In genomic region chr19:57589516-57589915, GRCm38 (mm10) we compare ENCODE assay signal across 24 mouse cellular contexts. TPM values are rescaled to one million over a fixed set of nuclear protein-coding genes. Genes with fewer than 3 reads are reported as not detected.
DNase-seq lines count a peak whose midpoint lies in the region; ATAC-seq and TF ChIP-seq lines count a peak whose summit lies in the region.
"Had no signal": no experiment of that assay in that cellular context is flagged by ENCODE, and none has a peak within 500 bp of the region (broad histone marks: within the 10 kb centered on the region; RNA-seq: fewer than 3 reads in every experiment).

No protein-coding gene starts in this region.

- peaks cover 4% of the 10 kb centered on the region; the same call in 1 of the 2 replicates for H3K4me1 ChIP-seq in lung, embryonic 14.5 days (ENCODE audit: insufficient read depth)
- no peaks in the 10 kb centered on the region for H3K4me1 ChIP-seq in lung, adult 2 months (ENCODE audit: control insufficient read depth, insufficient read depth, low read length)
- H3K4me1 ChIP-seq in midbrain, embryonic 11.5 days (ENCODE audit: control insufficient read depth, insufficient read depth, low read length) = no peaks in the 10 kb centered on the region
- peaks cover 8% of the 10 kb centered on the region for H3K4me1 ChIP-seq in midbrain, embryonic 13.5 days (replicated peaks)
- H3K4me1 ChIP-seq: forebrain, embryonic 15.5 days had no signal

- no peaks in the 10 kb centered on the region for H3K9me3 ChIP-seq in lung, embryonic 14.5 days (ENCODE audit: low read depth, low read length)
- H3K9me3 ChIP-seq in midbrain, embryonic 11.5 days (ENCODE audit: control insufficient read depth, low read length) = no peaks in the 10 kb centered on the region
- no peaks in the 10 kb centered on the region for H3K9me3 ChIP-seq in midbrain, embryonic 13.5 days
- H3K9me3 ChIP-seq: embryonic facial prominence, embryonic 10.5 days; embryonic facial prominence, embryonic 13.5 days; forebrain, embryonic 12.5 days; forebrain, embryonic 15.5 days; hindbrain, embryonic 13.5 days had no signal

- WGBS in lung, embryonic 14.5 days = 50% methylated on average over 9 of the region's 9 CpGs
- 42% methylated on average over 9 of the region's 9 CpGs for WGBS in lung, adult 2 months
- WGBS in midbrain, embryonic 11.5 days = 77% methylated on average over 9 of the region's 9 CpGs
- WGBS in midbrain, embryonic 13.5 days = 69% methylated on average over 9 of the region's 9 CpGs

- no peak for ATAC-seq in lung, embryonic 14.5 days (ENCODE audit: insufficient read depth)
- ATAC-seq in midbrain, embryonic 11.5 days (ENCODE audit: low FRiP score) = no peak
- no peak for ATAC-seq in midbrain, embryonic 13.5 days
- ATAC-seq: CD4-positive, CD25-positive, alpha-beta regulatory T cell, adult 4 months; forebrain, embryonic 15.5 days; hindbrain, embryonic 16.5 days had no signal

- H3K27ac ChIP-seq in lung, embryonic 14.5 days (ENCODE audit: low read depth) = no peak overlapping the region
- no peak overlapping the region for H3K27ac ChIP-seq in midbrain, embryonic 11.5 days (ENCODE audit: low read depth, low read length)
- H3K27ac ChIP-seq in midbrain, embryonic 13.5 days = no peak overlapping the region
- H3K27ac ChIP-seq: embryonic facial prominence, embryonic 10.5 days; embryonic facial prominence, embryonic 13.5 days; forebrain, embryonic 12.5 days; forebrain, embryonic 15.5 days; heart, adult 2 months; hindbrain, embryonic 13.5 days had no signal

- no peak overlapping the region for H3K4me3 ChIP-seq in lung, embryonic 14.5 days (ENCODE audit: low read depth, low read length)
- H3K4me3 ChIP-seq in lung, adult 2 months (replicated peaks; ENCODE audit: extremely low read depth, low read depth, low read length) = no peak overlapping the region
- no peak overlapping the region for H3K4me3 ChIP-seq in midbrain, embryonic 11.5 days (ENCODE audit: low read depth, low read length)
- no peak overlapping the region for H3K4me3 ChIP-seq in midbrain, embryonic 13.5 days (replicated peaks)
- H3K4me3 ChIP-seq: embryonic facial prominence, embryonic 10.5 days; embryonic facial prominence, embryonic 13.5 days; erythroblast, embryonic 14.5 days; forebrain, embryonic 12.5 days; forebrain, embryonic 15.5 days; heart, adult 2 months; hindbrain, embryonic 13.5 days had no signal

- no peak overlapping the region for H3K9ac ChIP-seq in lung, embryonic 14.5 days
- H3K9ac ChIP-seq in midbrain, embryonic 11.5 days (ENCODE audit: low read length) = no peak overlapping the region
- no peak overlapping the region for H3K9ac ChIP-seq in midbrain, embryonic 13.5 days (replicated peaks)
- H3K9ac ChIP-seq: embryonic facial prominence, embryonic 13.5 days; forebrain, embryonic 12.5 days; forebrain, embryonic 15.5 days; hindbrain, embryonic 13.5 days had no signal

- TF ChIP-seq POLR2A in lung, adult 2 months (IDR thresholded peaks at IDR 0.05; ENCODE audit: borderline replicate concordance, extremely low read depth, low read depth, low read length) = no peak

- H3K36me3 ChIP-seq in lung, embryonic 14.5 days (ENCODE audit: insufficient read depth) = no peaks in the 10 kb centered on the region
- H3K36me3 ChIP-seq in midbrain, embryonic 11.5 days (ENCODE audit: control insufficient read depth, insufficient read depth, low read length) = no peaks in the 10 kb centered on the region
- H3K36me3 ChIP-seq in midbrain, embryonic 13.5 days = no peaks in the 10 kb centered on the region
- H3K36me3 ChIP-seq: embryonic facial prominence, embryonic 10.5 days; embryonic facial prominence, embryonic 13.5 days; forebrain, embryonic 12.5 days; forebrain, embryonic 15.5 days; hindbrain, embryonic 13.5 days had no signal

- H3K27me3 ChIP-seq in lung, embryonic 14.5 days (ENCODE audit: insufficient read depth, low read length) = no peaks in the 10 kb centered on the region
- H3K27me3 ChIP-seq in midbrain, embryonic 11.5 days (ENCODE audit: control insufficient read depth, insufficient read depth, low read length) = no peaks in the 10 kb centered on the region
- no peaks in the 10 kb centered on the region for H3K27me3 ChIP-seq in midbrain, embryonic 13.5 days
- H3K27me3 ChIP-seq: embryonic facial prominence, embryonic 13.5 days; forebrain, embryonic 12.5 days; forebrain, embryonic 15.5 days; hindbrain, embryonic 13.5 days had no signal

- TF ChIP-seq CTCF in lung, embryonic 14.5 days (IDR thresholded peaks at IDR 0.05; ENCODE audit: low read depth) = no peak
- TF ChIP-seq CTCF in lung, adult 2 months (IDR thresholded peaks at IDR 0.05; ENCODE audit: insufficient read depth, low read length) = no peak

- H3K4me2 ChIP-seq in lung, embryonic 14.5 days = no peak overlapping the region
- H3K4me2 ChIP-seq in midbrain, embryonic 11.5 days = no peak overlapping the region
- no peak overlapping the region for H3K4me2 ChIP-seq in midbrain, embryonic 13.5 days (replicated peaks)
- H3K4me2 ChIP-seq: embryonic facial prominence, embryonic 13.5 days; forebrain, embryonic 12.5 days; forebrain, embryonic 15.5 days; heart, embryonic 11.5 days; hindbrain, embryonic 13.5 days had no signal

- peak; percentile 25 for DNase-seq in lung, embryonic 14.5 days
- no peak for DNase-seq in lung, adult 2 months
- peak; percentile 70 for DNase-seq in midbrain, embryonic 11.5 days (ENCODE audit: low spot score, missing footprints)
- peak; percentile 52 for DNase-seq in adipocyte (ENCODE audit: low spot score)
- DNase-seq in cerebellum, adult 11 months = no peak
- DNase-seq: adrenal gland, adult 2 months; adrenal gland, postnatal 14 days; cerebellum, adult 11-12 months; cerebellum, adult 8-10 months; cerebellum, postnatal 10 days; cerebellum, postnatal 36 days; embryo, embryonic 11 days; gastrocnemius, postnatal 25 days; heart, adult 2 months had no signal

RNA-seq across cellular contexts. Expression of gene Atrnl1, which starts 21.3 kb away (rescaled TPM):
- polyA plus RNA-seq in lung, embryonic 14.5 days (2014; fragmentation: Nextera tagmentation; extraction: Ambion mirVana) = 7.1 and 7.7 TPM in 2 replicates
- polyA plus RNA-seq in lung, adult 2 months (2012; rRNA removed) = 14.4 and 18.6 TPM in 2 replicates
- 5.6 and 6.4 TPM in 2 replicates for polyA plus RNA-seq in midbrain, embryonic 11.5 days (2014; fragmentation: Nextera tagmentation; extraction: Ambion mirVana)
- 10.0 and 10.2 TPM in 2 replicates for polyA plus RNA-seq in midbrain, embryonic 13.5 days (2015; fragmentation: Nextera tagmentation; extraction: Ambion mirVana)

Comparison
In these comparisons a context has a peak if more than half of its experiments do, and no peak if none do; other contexts are left out.
1. DNase-seq: peak in lung, embryonic 14.5 days (single experiment), midbrain, embryonic 11.5 days (single experiment) and adipocyte (single experiment); none in lung, adult 2 months (single experiment) and cerebellum, adult 11 months (single experiment).